Mouse (Mus musculus) kidney, postnatal 14 days (tissue): ENCODE measurements around the gene Tdrkh.

Experiments used
- DNase-seq: peaks from one replicate; pipeline ENCODE4 v3.0.0; 2022; ENCODE audit warnings: mixed read lengths

Tdrkh gene

DNA sequence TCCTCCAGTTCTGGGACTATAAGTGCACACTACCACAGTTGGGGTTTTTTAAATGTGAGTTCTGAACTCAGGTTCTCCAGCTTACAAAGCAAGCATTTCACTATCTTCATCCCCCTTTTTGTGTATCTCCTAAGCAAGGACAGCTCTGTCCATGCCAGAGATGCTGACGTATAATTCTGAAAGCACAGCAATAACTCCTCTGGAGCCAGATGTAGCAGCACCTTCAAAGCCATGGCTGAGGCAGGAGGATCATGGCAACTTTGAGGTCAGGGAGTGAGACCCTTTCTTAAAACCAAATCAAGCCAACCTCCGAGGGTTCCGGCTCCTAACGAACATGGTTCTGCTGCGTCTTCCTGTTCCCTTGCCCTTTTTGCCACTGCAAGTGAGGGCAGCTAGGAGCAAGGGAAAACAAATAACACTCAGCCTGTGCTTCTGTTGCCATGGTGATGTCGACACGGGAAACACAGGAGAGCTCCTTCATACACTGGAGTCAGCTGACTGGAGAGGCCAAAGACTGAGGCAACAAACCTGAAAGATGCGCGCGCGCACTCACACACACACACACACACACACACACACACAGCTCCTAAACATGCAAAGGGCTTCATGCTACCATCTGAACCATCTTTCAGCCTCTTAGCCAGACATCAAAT lies 51.0 kb downstream of the Tdrkh start:
- DNase-seq, result no peak

DNA sequence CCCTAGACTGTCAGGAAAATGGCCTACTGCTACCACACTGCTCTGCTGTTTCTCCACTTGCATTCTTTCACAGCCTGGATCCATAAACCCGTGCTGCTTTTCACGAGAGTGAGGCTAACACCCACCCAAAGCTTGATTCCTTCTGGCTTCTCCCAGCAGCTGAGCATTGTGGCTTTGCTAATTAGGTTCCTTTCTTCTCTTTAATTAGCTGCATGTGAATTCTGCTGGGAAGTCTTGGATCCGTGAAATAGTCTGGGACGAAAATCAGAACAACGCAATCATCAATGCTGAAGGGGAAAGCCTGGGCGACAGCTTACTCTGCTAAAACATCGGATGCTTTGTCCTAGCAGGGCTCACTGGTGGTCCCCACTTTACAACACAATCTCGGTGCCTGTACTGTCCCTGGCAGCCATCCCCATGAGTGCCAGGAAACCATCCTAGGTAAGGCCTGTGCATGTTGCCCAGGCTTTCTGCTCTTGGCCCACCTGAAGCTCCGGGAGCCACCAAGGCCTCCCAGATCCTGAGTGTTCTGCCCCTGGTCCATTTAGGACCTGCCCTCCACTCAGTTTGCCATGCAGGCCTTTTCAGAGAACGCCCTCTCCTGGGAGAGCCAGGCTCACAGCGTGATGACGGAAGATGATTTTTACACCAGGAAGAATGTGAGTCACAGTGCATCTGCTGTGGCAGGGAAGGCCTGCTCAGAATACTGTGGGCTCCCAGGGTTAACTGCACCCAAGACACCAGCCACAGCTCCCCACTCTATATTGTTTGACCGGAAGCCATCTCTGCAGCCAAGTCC lies 52.8 kb downstream of the Tdrkh start:
- DNase-seq, result no peak

DNA sequence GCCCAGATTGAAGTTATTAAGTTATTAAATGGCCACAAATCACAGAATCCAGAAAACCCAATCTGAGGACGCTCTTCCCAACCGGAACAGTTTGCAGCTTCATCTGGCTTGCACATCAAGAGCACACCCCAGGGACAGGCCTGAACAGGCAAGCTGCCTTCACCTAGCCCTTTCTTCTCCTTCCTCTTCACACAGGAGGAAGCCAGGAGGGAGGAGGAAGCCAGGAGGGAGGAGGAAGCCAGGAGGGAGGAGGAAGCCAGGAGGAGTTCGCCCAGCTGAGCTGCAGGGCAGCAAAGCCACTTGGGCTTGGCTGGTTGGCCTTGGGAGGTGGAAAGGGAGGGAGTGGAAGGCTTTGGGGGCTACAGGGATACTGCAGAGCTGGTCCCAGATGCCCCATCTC lies 55.9 kb downstream of the Tdrkh start:
- DNase-seq, result no peak

DNA sequence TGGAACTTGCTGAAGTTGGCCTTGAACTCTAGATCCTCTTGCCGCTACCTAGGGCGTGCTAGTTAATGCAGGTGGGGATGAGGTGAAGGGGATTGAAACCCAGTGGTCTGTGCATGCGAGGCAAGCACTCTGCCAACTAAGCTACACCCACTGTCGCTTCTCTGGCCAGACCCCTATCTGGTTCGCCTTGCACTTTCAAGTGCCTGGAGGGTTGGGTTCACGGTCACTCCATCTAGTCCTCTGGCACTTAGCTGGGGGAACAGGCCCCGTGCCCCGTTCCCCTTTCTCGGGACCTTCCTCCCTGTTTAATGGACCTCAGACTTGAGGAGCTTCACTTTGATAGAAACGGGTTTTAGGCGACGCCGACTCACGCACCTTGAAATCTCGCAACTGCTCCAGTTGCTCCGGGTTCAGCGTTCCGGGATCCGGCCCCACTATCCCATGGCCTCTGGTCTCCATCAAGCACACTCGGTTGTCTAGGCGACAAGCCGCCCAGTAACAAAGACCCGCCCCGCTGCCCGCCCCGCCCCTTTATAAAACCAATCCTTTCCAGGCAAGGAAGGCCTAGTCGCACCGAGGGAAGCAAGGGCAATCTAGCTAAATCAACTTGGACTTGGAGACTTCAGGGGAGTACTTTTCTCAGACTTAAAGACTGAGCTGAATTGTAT lies 59.5 kb downstream of the Tdrkh start:
- peak; percentile 46 for DNase-seq

DNA sequence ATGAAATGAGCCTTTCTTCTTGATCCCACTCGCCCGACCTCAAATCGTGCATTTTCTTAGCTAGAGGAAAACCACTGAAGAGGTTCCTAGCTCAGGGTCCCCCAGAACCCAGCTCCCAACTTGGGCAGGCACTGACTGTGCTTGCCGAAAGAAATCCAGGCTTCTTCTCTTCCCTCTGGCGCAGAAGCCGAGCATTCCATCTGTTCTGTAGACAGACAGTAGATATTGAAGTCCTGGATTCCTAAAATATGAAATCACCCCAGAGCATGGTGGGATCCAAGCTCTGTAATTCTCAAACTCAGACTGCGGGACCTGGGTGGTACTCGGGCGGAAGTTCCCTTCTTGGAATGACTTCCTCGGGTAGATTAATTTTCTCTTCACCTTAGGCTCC lies 60.0 kb downstream of the Tdrkh start:
- DNase-seq, result no peak

DNA sequence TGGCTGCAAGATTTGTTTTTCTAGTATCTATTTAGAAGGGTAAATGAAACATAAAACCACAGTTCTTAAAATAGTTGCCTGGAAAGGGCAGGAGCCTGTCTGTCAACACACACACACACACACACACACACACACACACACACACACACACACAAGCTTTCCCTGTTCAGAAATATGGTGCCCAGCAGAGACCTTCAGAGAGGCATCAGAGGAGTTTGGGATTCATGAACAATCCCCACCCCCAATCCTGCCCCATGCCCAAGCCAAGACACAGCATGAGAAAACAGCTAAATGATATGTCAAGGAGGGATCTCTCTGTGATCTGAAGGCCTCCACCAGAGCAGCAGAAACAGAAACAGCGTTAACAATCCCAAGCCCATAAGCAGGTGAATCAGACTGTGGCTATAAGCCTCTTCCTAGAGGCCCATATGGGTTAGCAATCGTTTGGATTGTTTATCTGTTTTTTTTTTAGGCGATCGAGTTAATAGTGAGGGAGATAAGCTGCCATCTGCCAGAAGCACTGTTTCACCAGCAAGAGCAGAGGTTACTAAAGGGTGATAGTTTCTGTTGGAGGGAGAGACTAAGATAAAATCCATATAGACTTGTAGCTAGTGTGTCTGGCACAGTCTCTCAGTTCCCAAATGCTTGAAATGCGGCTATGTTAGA lies 60.6 kb downstream of the Tdrkh start:
- no peak for DNase-seq

DNA sequence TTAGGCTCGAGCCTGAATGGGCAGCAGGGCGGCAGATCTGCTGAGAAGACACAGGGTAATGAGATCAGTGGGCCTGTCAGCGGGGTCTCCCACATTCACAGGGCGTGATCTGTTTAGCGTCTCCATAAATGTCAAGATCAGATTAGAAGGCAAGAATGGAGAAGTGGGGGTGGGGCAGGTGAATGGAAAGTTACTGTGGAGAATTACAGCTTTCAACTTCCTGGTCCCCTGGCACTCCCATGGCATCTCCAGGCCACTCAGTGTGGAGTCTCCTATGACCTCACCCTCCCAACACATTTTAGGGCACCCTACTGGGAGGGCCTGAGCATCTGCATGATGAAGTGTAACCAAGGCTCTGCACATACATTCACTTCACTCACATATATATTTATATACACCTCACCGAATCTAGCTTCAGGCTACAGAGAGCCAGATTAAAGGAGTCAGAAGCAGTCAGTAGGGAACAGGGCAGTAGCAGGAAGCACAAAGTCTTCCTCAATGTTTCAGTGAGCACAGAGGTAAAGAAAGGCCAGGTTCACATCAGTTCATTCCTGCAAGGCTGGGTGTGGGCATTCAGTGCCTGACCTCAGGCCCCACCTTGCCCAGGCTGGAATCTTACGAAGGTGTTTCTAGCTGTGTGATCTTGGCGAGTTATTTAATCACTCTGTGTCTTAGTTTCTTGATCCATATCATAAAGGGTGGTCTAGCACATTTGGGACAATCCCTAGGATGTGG lies 63.4 kb downstream of the Tdrkh start:
- peak; percentile 25 for DNase-seq

DNA sequence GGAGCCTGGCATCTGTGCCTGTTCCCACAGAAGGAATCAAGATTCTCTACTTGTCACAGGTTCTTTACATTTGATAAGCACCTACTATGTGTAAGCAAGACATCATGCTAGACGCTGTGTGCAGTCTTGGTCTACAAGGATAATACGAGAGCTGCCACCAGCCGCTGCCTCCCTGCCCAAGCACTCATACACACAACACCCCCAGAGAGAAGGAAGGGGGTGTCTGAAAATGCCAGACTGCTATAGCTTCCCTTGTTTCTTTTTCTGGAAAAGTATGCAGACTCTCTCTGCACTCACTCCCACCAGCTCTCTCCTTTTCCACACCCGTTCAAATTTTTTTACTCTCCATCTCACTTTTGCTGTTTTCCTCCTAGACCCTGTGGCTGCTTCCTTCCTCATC lies 64.4 kb downstream of the Tdrkh start:
- no peak for DNase-seq

DNA sequence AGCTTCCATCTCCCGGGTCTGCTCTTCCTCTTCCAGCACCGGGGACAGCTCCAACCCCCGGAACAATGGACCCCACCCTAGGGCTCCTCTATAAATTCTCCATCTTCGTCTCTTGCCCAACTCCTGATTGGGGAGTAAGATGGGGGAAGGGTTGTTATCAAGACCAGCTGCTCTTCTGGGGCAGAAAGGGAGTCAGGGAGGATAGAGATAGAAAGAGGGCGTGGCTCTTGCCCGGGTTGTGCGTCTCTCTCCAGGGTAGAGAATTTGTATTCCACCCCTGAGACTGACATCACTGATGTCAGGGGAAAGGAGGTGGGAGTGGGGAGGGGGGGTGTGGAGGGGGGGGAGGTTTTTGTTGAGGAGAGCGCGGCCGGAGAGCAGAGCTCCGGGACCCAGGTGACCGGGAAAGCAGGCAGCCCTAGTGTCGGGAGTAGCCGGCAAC lies 64.9 kb downstream of the Tdrkh start, which contains the start of gene Celf3:
Gene Celf3, plus strand, starts transcription at position 315 of the 442 bp plus-strand sequence.
- DNase-seq, result no peak

DNA sequence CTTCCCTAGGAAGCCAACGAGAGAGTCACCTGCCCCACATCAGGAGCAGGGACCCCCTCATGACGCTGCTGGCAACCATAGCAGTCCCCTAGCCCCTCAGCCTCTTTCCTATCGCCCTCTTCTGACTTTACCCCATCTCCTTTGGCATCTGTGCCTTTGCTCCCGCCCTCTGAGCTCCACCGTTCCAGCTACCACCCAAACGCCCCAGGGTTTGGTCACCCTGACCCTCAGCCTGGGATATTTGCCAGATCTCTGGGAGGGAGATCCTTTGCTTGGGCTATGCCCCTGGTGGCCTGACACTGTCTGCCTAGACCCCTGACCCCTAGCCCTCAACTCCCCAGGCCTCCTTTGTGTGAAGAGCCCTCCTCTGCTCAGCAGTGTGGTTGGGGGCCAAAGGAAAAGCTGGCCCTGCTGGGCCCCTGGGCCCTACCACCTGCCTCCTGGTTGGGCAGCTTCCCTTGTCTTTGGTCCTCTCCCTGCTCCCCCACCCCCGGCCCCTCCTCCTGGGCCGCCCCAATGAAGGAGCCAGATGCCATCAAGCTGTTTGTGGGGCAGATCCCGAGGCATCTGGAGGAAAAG lies 65.6 kb downstream of the Tdrkh start:
- DNase-seq, result no peak

DNA sequence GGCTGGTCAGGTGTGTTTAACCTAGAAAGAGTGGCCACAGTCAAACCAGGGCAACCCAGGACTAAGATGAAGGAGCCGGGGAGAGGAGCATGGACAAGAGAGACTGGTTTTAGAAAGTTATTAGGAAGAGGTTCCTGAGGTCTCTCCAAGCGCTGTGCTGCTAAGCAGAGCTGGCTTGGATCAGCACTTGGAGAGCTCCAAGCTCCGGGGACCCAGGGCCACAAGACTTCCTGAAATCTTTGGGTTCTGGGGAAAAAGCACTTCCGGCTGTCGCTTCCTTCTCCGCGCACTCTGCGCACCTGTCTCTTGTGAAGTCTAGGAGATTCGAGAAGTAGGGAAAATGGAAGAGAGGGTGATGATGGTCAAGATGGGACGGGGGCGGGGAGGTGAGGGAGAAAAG lies 66.5 kb downstream of the Tdrkh start:
- DNase-seq, result peak; percentile 23

DNA sequence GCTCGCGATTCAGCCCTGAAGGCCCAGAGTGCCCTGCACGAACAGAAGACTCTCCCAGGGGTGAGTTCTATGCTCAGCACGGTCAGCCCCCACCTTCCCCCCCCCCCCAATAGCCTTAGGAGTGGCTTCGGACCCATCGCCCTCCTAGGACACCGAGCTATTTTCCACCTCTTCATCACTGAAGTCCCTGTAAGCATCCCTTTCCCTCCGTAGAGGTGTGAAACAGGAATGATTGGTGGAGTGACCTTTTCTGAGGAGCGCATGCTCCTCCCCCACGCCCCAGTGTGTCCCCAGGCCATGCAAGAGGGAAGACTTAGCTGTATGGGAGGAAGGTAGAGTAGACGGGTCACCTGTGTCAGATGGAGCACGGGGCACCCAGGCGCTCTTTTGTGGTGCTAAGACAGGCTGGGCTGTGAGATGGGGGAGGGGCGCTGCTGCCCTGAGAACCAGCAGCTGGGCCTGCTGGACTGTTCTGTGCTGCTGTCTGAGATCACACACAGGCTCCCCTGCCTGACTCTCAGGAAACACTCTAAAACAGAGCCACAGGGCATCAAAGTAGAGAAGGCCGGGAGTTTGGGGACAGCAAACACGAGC lies 67.3 kb downstream of the Tdrkh start, which contains the start of gene Riiad1:
Gene Riiad1, minus strand, starts transcription at position 51 of the 594 bp plus-strand sequence.
- DNase-seq, result no peak

DNA sequence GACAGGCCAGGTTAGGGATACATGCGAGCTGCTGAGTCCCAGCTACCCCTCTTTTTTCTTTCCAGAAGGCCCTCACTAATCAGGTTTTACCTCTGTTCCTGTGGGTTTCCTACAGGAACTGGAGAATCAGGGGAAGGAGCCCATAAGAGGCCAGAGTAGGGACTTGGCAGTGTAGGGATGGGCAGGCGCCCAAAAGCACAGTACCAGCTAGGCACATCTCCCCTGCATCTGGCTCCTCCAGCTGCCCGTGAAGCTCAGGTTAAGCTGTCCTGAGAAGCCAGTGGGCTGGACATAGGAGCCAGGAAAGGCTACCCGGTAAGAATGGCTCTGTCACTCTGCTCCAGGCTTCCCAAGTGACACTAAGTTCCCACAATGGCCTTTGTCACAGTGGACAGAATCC lies 68.4 kb downstream of the Tdrkh start:
- DNase-seq, result no peak

DNA sequence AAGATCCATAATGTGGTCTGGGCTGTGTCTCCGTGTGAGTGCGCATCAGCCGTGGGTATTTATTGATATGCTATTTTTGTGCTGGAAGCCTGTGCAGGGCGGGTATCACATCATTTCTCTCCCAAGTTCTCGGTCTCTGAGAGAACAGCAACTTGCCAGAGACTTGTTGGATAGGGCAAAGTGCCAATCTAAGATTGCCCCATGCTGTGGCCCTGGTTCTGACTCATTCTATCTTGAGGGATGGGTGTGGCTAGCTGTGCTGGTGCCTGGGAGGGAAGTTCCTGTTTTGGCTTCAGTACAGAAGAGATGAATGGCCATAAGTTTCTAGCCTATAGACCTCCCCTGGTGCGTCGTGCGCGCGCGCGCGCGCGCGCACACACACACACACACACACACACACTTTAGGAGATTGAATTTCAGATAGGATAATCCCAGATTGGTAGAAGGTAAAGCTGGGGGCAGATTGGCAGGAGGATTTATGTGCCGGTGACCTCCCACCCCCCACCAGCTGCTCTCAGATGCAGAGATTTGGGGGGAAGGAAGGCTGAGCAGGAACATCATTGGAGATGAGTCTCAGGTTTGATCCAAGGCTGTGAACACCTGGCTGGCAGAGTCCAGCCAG lies 69.8 kb downstream of the Tdrkh start:
- no peak for DNase-seq

DNA sequence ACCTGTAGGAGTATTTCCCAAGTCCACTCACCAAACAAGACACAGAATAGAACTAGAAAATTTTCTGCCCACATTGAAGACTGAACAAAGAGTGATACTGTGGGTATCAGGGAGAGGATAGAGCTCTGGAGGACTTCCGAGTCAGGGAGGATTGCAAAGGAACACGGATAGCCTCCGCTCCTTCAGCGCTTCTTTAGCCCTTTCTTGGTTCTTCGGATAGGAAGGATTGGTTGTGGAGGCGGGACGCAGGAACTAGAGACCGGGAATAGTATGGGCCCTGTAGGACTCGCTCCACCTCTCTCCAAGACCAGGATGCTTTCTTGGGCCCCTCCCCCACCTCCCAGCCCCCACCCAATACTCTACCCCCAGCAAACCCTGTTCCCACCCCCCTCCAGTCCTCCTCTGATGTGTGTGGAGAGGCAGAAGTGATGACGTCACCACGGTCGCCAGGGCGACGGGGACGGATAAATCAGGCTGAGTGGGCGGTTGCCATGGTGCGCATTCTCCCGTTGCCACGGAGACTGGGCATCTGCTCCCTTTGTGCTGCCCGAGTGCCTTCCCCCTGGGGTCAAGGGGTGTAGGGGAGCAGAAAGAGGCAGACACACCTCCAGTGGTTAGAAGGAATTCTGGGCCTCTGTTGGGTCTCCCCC lies 70.8 kb downstream of the Tdrkh start:
- DNase-seq, result no peak
